ENCODE assay signal across 8 mouse cellular contexts in genomic region chr11:70229260-70230010, GRCm38 (mm10). TPM values are rescaled to one million over a fixed set of nuclear protein-coding genes. Genes with fewer than 3 reads are reported as not detected.
DNase-seq lines count a peak whose midpoint lies in the region; ATAC-seq and TF ChIP-seq lines count a peak whose summit lies in the region.

TSS of gene Bcl6b (minus strand) at chr11:70229798.

- peak within 1 kb of the TSS; percentile 52; the same call in 1 of the 2 replicates for H3K27ac ChIP-seq in CH12.LX (ENCODE audit: insufficient read depth, low read depth)
- H3K27ac ChIP-seq in hindbrain, embryonic 13.5 days = peak within 1 kb of the TSS; percentile 5; the same call in 1 of the 2 replicates
- H3K27ac ChIP-seq in liver, embryonic 16.5 days (ENCODE audit: low read length) = 0 out of 2 replicates have a peak within 1 kb of the TSS, but pooled peaks have one; percentile 25

- ATAC-seq in erythroid progenitor cell, adult 5-6 weeks (replicated peaks; ENCODE audit: low FRiP score, poor library complexity, severe bottlenecking) = peak; percentile 15
- ATAC-seq in hindbrain, embryonic 13.5 days (ENCODE audit: low FRiP score) = no peak
- ATAC-seq in liver, embryonic 16.5 days (ENCODE audit: low read depth) = no peak; the same call in 1 of the 2 replicates

- H3K36me3 ChIP-seq in CH12.LX (replicated peaks in 1 of 2; ENCODE audit: control insufficient read depth in 1 of 2, insufficient read depth in 1 of 2, low read length in 1 of 2) = peaks cover 0 to 8% of the 10 kb centered on the region in 2 experiments
- H3K36me3 ChIP-seq in hindbrain, embryonic 13.5 days = peaks cover 5% of the 10 kb centered on the region
- no peaks in the 10 kb centered on the region for H3K36me3 ChIP-seq in liver, embryonic 16.5 days (ENCODE audit: control insufficient read depth, insufficient read depth)

- no peaks in the 10 kb centered on the region for H3K79me2 ChIP-seq in CH12.LX (replicated peaks; ENCODE audit: control insufficient read depth, extremely low read depth, insufficient read depth, poor library complexity, severe bottlenecking)

- no peaks in the 10 kb centered on the region for H3K9me3 ChIP-seq in CH12.LX (replicated peaks; ENCODE audit: low read length)
- no peaks in the 10 kb centered on the region for H3K9me3 ChIP-seq in hindbrain, embryonic 13.5 days
- no peaks in the 10 kb centered on the region for H3K9me3 ChIP-seq in liver, embryonic 16.5 days (replicated peaks; ENCODE audit: control insufficient read depth, low read length)

- dilution Hi-C loops in CH12.LX (cut with MboI; ENCODE audit: extremely low pct_ligation_motif_present, extremely low pct_unique_long_range_greater_than_20kb, low sequenced_read_pairs) = no loop called here

- H3K4me3 ChIP-seq in CH12.LX (replicated peaks in 1 of 3; ENCODE audit: low read depth in 2 of 3, low read length in 2 of 3, poor library complexity in 1 of 3) = peak within 1 kb of the TSS; percentile 33 to 53 (median 50)
- peak within 1 kb of the TSS; percentile 29 for H3K4me3 ChIP-seq in hindbrain, embryonic 13.5 days
- H3K4me3 ChIP-seq in liver, embryonic 16.5 days (ENCODE audit: low read depth, low read length) = peak within 1 kb of the TSS; percentile 50

- no peak for TF ChIP-seq CTCF in CH12.LX (conservative IDR thresholded peaks at IDR 0.05 in 1 of 2, IDR thresholded peaks at IDR 0.05 in 1 of 2; ENCODE audit: low read depth in 2 of 2, low read length in 2 of 2)

- no peak for TF ChIP-seq POLR2A in CH12.LX (IDR thresholded peaks at IDR 0.05; ENCODE audit: low read depth, low read length)

- peak within 1 kb of the TSS; percentile 86 for H3K4me2 ChIP-seq in CH12.LX (ENCODE audit: insufficient read depth, low read depth, poor library complexity, severe bottlenecking)
- H3K4me2 ChIP-seq in hindbrain, embryonic 13.5 days = peak within 1 kb of the TSS; percentile 51
- H3K4me2 ChIP-seq in liver, embryonic 16.5 days (ENCODE audit: low read depth, low read length) = peak within 1 kb of the TSS; percentile 69

- peak; percentile 50 for DNase-seq in cerebellum, adult 11-12 months
- no peak for DNase-seq in cerebellum, postnatal 25 days
- no peak for DNase-seq in CH12.LX (ENCODE audit: extremely low read depth)
- peak; percentile 52 for DNase-seq in thymus, postnatal 4 days
- no peak for DNase-seq in Muller cell, postnatal 12 days (ENCODE audit: inconsistent ontology term)

- H3K4me1 ChIP-seq in CH12.LX (ENCODE audit: control insufficient read depth in 1 of 2, insufficient read depth in 2 of 2) = peaks cover 0 to 34% of the 10 kb centered on the region in 2 experiments; a peak in 2 of 4 replicates
- H3K4me1 ChIP-seq in hindbrain, embryonic 13.5 days (replicated peaks) = peaks cover 51% of the 10 kb centered on the region
- H3K4me1 ChIP-seq in liver, embryonic 16.5 days (ENCODE audit: control insufficient read depth, low read depth, low read length) = peaks cover 48% of the 10 kb centered on the region

- peak within 1 kb of the TSS; percentile 51 for H3K9ac ChIP-seq in CH12.LX (ENCODE audit: insufficient read depth, low read depth)
- H3K9ac ChIP-seq in hindbrain, embryonic 13.5 days = peak within 1 kb of the TSS; percentile 55; the same call in 1 of the 2 replicates
- peak within 1 kb of the TSS; percentile 46 for H3K9ac ChIP-seq in liver, embryonic 16.5 days (ENCODE audit: low read depth, low read length)

- in situ Hi-C loops in CH12.LX (cut with MboI; ENCODE audit: low pct_ligation_motif_present, low pct_unique_long_range_greater_than_20kb, low sequenced_read_pairs) = loop anchor here (25.0 kb wide), 2 partner anchors 383 to 533 kb away; partner anchors contain the start of genes 4930544D05Rik, Chrne and Zfp3

- WGBS in hindbrain, embryonic 13.5 days = 2% methylated on average over 39 of the region's 39 CpGs
- WGBS in liver, embryonic 16.5 days (ENCODE audit: insufficient replicate concordance) = 2% methylated on average over 39 of the region's 39 CpGs

- TF ChIP-seq RAD21 in CH12.LX (IDR thresholded peaks at IDR 0.05; ENCODE audit: low read depth, low read length) = no peak

- peaks cover 2% of the 10 kb centered on the region for H3K27me3 ChIP-seq in CH12.LX (replicated peaks)
- H3K27me3 ChIP-seq in hindbrain, embryonic 13.5 days = peaks cover 74% of the 10 kb centered on the region
- H3K27me3 ChIP-seq in liver, embryonic 16.5 days (ENCODE audit: control insufficient read depth, insufficient read depth, low read depth, low read length) = peaks cover 34% of the 10 kb centered on the region

- no peak for TF ChIP-seq EP300 in CH12.LX (IDR thresholded peaks at IDR 0.05; ENCODE audit: low read length)

TF ChIP-seq in CH12.LX, 34 proteins besides CTCF, POLR2A, EP300 and RAD21:
- TF ChIP-seq SIN3A (IDR thresholded peaks at IDR 0.05; ENCODE audit: low read length) = peak; percentile 9; the same call in 1 of the 2 replicates
- no peak for TF ChIP-seq RCOR1 (conservative IDR thresholded peaks at IDR 0.05; ENCODE audit: low read depth, low read length)
- TF ChIP-seq NELFE (IDR thresholded peaks at IDR 0.05; ENCODE audit: low read depth, low read length) = 0 out of 2 replicates have a peak, but pooled peaks have one; percentile 6
- TF ChIP-seq CHD2 (IDR thresholded peaks at IDR 0.05; ENCODE audit: low read length) = 0 out of 2 replicates have a peak, but pooled peaks have one; percentile 15

RNA-seq across cellular contexts. Expression of gene Bcl6b, which starts in this region (rescaled TPM):
- total RNA-seq in CH12.LX (2012; rRNA removed) (1.7 and 2.2 TPM in 2 replicates), CH12.LX (2014; rRNA removed) (0.54 and 0.71 TPM in 2 replicates)
- 0.54 and 0.72 TPM in 2 replicates for polyA plus RNA-seq in CH12.LX (2012; ENCODE audit: insufficient read length, low read depth)
- total RNA-seq in erythroid progenitor cell, adult 5-6 weeks (2015; ENCODE audit: low replicate concordance) = 1.8 TPM in 1 of 2 replicates, not detected in the other
- total RNA-seq in erythroid progenitor cell, adult 5-6 weeks (2017; ENCODE audit: low replicate concordance) = 0.61 and 2.3 TPM in 2 replicates
- polyA plus RNA-seq in hindbrain, embryonic 13.5 days (2015; fragmentation: Nextera tagmentation; extraction: Ambion mirVana) = 5.0 and 5.5 TPM in 2 replicates
- 2.1 and 2.3 TPM in 2 replicates for polyA plus RNA-seq in liver, embryonic 16.5 days (2015; fragmentation: Nextera tagmentation; extraction: Ambion mirVana)

Comparison
In these comparisons a context has a peak if more than half of its experiments do, and no peak if none do; other contexts are left out.
1. DNase-seq: peak in cerebellum, adult 11-12 months (single experiment) and thymus, postnatal 4 days (single experiment); none in cerebellum, postnatal 25 days (0 of 2), CH12.LX (single experiment) and Muller cell, postnatal 12 days (single experiment).
2. Peak in every context shown above with its lines, with median percentiles within 50 percentile points of each other: H3K27ac ChIP-seq, H3K4me2 ChIP-seq, H3K4me3 ChIP-seq and H3K9ac ChIP-seq.